Mouse (Mus musculus): ENCODE results near the gene Hspb11. TPM values are rescaled to one million over a fixed set of nuclear protein-coding genes. Genes with fewer than 3 reads are reported as not detected.

The Hspb11 gene
- total and polyA plus RNA-seq, 2 experiments from 2014 or later: 12.2 to 36.4 TPM

DNA sequence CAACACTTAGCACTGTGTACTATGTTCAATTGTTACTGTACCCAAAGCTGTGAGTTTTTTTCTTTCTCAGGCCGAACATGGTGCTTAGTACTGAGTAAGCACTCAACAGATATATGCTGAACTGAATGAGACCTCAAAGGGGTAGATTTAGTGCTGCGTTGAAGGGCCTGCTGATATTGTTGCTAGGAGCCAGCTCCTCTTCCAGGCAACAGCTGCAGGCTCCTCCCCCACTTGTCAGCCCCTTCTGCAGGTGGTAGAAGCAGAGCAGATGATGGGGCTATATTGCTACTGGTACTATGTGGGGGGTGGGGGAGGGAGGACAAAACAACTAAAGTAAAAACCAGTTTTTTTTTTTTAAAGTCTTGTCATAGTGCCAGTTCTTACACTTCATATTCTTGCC lies 3.9 kb upstream of the Hspb11 start:
- H3K4me1 ChIP-seq (ENCODE audit: insufficient read depth, low read length): peaks cover 14% of the 10 kb centered on the region
- WGBS: 28% methylated on average over 2 of the region's 2 CpGs
- H3K36me3 ChIP-seq (ENCODE audit: insufficient read depth, low read length): no peaks in the 10 kb centered on the region
- no peak for TF ChIP-seq CTCF (IDR thresholded peaks at IDR 0.05; ENCODE audit: low read depth)
- H3K4me2 ChIP-seq (ENCODE audit: low read depth, low read length): no peak overlapping the region
- H3K4me3 ChIP-seq (ENCODE audit: low read length): no peak overlapping the region
- no peaks in the 10 kb centered on the region for H3K27me3 ChIP-seq (ENCODE audit: insufficient read depth, low read length)
- ATAC-seq (no peak), DNase-seq (ENCODE audit: low spot score) (no peak)
- no peaks in the 10 kb centered on the region for H3K9me3 ChIP-seq (ENCODE audit: low read length)
- no peak overlapping the region for H3K9ac ChIP-seq (replicated peaks; ENCODE audit: low read length)
- H3K27ac ChIP-seq: no peak overlapping the region; the same call in 1 of the 2 replicates

DNA sequence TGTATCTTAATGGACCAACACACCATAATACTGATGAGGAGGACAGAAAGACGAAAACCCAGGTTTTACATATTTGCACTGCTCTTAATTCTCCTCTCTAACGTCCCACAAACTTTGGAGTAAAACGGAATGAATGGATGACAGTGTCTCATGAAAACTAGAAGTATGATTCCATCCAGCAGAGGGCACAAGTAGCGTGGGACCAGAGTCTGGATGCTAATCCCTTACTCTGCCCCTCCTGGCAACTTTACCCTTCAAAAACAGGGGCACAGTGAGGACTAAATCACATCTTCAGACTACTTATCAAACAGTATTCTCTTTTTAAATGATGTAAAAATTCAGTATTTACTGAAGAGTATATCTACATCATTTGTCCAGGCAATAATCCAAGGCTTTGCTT lies 2.9 kb upstream of the Hspb11 start:
- no peaks in the 10 kb centered on the region for H3K36me3 ChIP-seq (ENCODE audit: insufficient read depth, low read length)
- no peak overlapping the region for H3K4me3 ChIP-seq (ENCODE audit: low read length)
- H3K27ac ChIP-seq: no peak overlapping the region
- peak; percentile 82 for TF ChIP-seq CTCF (IDR thresholded peaks at IDR 0.05; ENCODE audit: low read depth)
- H3K9me3 ChIP-seq (ENCODE audit: low read length): no peaks in the 10 kb centered on the region
- no peak overlapping the region for H3K9ac ChIP-seq (replicated peaks; ENCODE audit: low read length)
- no peak overlapping the region for H3K4me2 ChIP-seq (ENCODE audit: low read depth, low read length)
- peaks cover 16% of the 10 kb centered on the region for H3K4me1 ChIP-seq (ENCODE audit: insufficient read depth, low read length)
- DNase-seq (ENCODE audit: low spot score): peak; percentile 79
- no peak for ATAC-seq
- H3K27me3 ChIP-seq (ENCODE audit: insufficient read depth, low read length): no peaks in the 10 kb centered on the region
- WGBS: 20% methylated on average over 4 of the region's 4 CpGs

DNA sequence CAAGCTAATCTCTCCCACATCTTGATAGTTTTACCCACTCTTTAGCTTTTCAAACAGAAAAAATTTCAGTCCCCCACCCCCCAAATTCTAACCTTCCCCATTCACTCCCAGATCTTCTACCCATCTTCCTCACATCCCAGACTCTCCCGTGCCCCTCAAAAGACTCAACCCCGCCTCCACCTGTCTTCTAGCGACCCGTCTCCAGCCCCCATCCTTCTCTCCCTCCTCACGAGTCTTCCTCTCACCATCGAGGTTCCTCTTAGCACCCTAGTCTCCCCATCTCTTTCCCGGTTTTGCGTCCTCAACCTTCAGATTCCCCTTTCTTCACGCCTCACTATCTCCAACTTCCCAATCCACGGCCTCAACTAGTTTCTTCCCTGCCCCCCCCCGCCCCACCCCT lies 871 bp upstream of the Hspb11 start:
- Histone ChIP-seq H3K36me3 (ENCODE audit: insufficient read depth, low read length) (no peaks in the 10 kb centered on the region), H3K27me3 (ENCODE audit: insufficient read depth, low read length) (no peaks in the 10 kb centered on the region), H3K9me3 (ENCODE audit: low read length) (no peaks in the 10 kb centered on the region), H3K4me3 (ENCODE audit: low read length) (peak overlapping the region; percentile 89), H3K4me2 (ENCODE audit: low read depth, low read length) (peak overlapping the region; percentile 66), H3K27ac (peak overlapping the region; percentile 89; the same call in 1 of the 2 replicates), H3K4me1 (ENCODE audit: insufficient read depth, low read length) (peaks cover 16% of the 10 kb centered on the region), H3K9ac (replicated peaks; ENCODE audit: low read length) (peak overlapping the region; percentile 81)
- ATAC-seq (no peak), DNase-seq (ENCODE audit: low spot score) (no peak)
- no peak for TF ChIP-seq CTCF (IDR thresholded peaks at IDR 0.05; ENCODE audit: low read depth)
- WGBS: under 1% methylated on average over 10 of the region's 11 CpGs

DNA sequence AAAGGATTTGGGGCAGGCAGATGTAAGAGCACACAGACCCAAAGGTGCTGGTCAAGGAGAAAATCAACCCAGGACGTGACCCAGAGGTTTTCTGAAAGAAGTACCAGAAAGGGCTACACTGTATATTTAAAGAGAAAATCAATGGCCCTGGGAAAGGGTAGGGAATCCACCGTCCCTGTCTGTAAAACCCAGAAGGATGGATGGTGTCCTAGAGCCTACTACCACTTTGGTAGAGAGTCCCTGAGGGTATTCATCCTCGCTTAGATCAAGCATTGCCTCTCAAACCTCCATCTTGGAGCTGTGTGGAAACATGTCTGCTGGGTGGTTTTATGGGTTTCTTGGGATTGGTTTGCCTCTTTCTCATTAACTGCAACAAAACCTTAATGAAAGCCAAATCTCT lies 1.0 kb downstream of the Hspb11 start:
- 15% methylated on average over 3 of the region's 3 CpGs for WGBS
- Histone ChIP-seq H3K27ac (peak overlapping the region; percentile 89), H3K27me3 (ENCODE audit: insufficient read depth, low read length) (no peaks in the 10 kb centered on the region), H3K4me2 (ENCODE audit: low read depth, low read length) (peak overlapping the region; percentile 66), H3K4me1 (ENCODE audit: insufficient read depth, low read length) (peaks cover 12% of the 10 kb centered on the region), H3K36me3 (ENCODE audit: insufficient read depth, low read length) (no peaks in the 10 kb centered on the region), H3K9me3 (ENCODE audit: low read length) (no peaks in the 10 kb centered on the region), H3K4me3 (ENCODE audit: low read length) (peak overlapping the region; percentile 89), H3K9ac (replicated peaks; ENCODE audit: low read length) (peak overlapping the region; percentile 81)
- DNase-seq (ENCODE audit: low spot score): peak; percentile 58
- no peak for TF ChIP-seq CTCF (IDR thresholded peaks at IDR 0.05; ENCODE audit: low read depth)
- ATAC-seq: no peak

DNA sequence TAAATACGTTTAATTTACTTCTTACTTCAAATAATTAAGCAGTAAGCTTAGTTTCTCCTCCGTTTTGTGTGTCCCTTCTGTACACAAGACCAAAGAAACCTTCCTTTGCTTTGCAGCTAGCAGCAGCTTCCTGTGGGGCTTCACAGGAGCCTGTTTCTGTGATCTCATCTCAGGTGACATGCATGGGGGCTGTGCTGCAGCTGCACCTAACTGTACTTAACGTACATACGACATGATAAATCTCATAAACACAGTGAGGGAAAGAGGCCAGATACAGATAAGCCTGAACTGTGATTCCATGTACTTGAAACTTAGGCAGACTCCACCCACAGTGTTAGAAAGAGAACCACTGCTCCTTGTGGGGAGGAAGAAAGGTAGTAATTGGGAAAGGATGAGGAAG lies 6.6 kb downstream of the Hspb11 start:
- Histone ChIP-seq H3K9ac (replicated peaks; ENCODE audit: low read length) (no peak overlapping the region), H3K27me3 (ENCODE audit: insufficient read depth, low read length) (no peaks in the 10 kb centered on the region), H3K4me2 (ENCODE audit: low read depth, low read length) (no peak overlapping the region), H3K4me1 (ENCODE audit: insufficient read depth, low read length) (no peaks in the 10 kb centered on the region), H3K27ac (no peak overlapping the region), H3K4me3 (ENCODE audit: low read length) (no peak overlapping the region), H3K36me3 (ENCODE audit: insufficient read depth, low read length) (no peaks in the 10 kb centered on the region), H3K9me3 (ENCODE audit: low read length) (0 out of 2 replicates have a peak, but pooled peaks cover 2% of the 10 kb centered on the region)
- DNase-seq (ENCODE audit: low spot score): no peak
- no peak for TF ChIP-seq CTCF (IDR thresholded peaks at IDR 0.05; ENCODE audit: low read depth)
- no peak for ATAC-seq
- 70% methylated on average over 4 of the region's 4 CpGs for WGBS

DNA sequence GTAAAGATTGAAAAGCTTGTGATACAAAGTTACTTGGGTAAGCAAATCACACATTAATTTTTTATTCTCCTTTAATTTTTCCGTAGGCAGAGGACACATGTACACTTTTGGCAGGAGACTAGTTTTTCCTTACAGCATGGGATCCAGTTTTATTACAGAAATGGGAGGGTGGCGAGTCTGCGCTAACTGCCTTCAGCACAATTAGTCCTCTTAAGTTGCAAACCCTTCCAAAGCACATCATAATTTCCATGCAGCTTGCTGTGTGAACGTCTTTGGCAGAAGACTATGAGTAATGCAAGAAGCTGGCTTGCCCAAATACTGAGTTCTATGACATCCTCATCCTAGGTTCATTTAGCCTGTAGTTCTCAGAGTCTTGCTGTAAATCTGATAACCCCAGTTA lies 20.3 kb downstream of the Hspb11 start:
- Histone ChIP-seq H3K4me2 (ENCODE audit: low read depth, low read length) (no peak overlapping the region), H3K27ac (no peak overlapping the region), H3K9ac (replicated peaks; ENCODE audit: low read length) (no peak overlapping the region), H3K4me1 (ENCODE audit: insufficient read depth, low read length) (no peaks in the 10 kb centered on the region), H3K4me3 (ENCODE audit: low read length) (no peak overlapping the region), H3K27me3 (ENCODE audit: insufficient read depth, low read length) (no peaks in the 10 kb centered on the region), H3K9me3 (ENCODE audit: low read length) (no peaks in the 10 kb centered on the region), H3K36me3 (ENCODE audit: insufficient read depth, low read length) (peaks cover 11% of the 10 kb centered on the region; the same call in 1 of the 2 replicates)
- 81% methylated on average over 4 of the region's 4 CpGs for WGBS
- ATAC-seq (no peak), DNase-seq (ENCODE audit: low spot score) (no peak)
- no peak for TF ChIP-seq CTCF (IDR thresholded peaks at IDR 0.05; ENCODE audit: low read depth)

DNA sequence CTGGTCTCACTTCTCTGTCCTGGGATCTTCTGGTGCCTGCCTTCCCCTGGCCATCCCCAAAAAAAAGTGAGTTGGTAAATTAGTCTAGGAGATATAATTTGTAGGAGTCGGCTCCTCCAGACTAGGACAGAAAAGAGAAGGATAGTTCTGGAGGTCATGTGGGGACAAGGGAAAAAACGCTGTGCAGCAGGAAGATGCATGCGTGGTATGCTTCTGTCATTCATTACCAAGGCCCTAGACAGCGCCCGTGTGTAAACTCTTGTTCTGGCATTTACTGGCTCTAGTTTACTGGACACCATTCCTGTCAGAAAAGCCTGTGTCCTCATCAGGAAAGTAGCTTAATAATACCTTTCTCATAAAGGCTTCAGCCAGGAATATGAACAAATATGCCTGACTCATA lies 21.1 kb downstream of the Hspb11 start:
- no peak for TF ChIP-seq CTCF (IDR thresholded peaks at IDR 0.05; ENCODE audit: low read depth)
- H3K4me2 ChIP-seq (ENCODE audit: low read depth, low read length): no peak overlapping the region
- no peak overlapping the region for H3K27ac ChIP-seq

More for the DNA sequence above, 21.1 kb downstream of the Hspb11 start:
- no peak overlapping the region for H3K4me3 ChIP-seq (ENCODE audit: low read length)
- peaks cover 11% of the 10 kb centered on the region; the same call in 1 of the 2 replicates for H3K36me3 ChIP-seq (ENCODE audit: insufficient read depth, low read length)
- no peaks in the 10 kb centered on the region for H3K27me3 ChIP-seq (ENCODE audit: insufficient read depth, low read length)
- H3K4me1 ChIP-seq (ENCODE audit: insufficient read depth, low read length): no peaks in the 10 kb centered on the region
- WGBS: 83% methylated on average over 5 of the region's 5 CpGs
- DNase-seq (ENCODE audit: low spot score): no peak
- no peak overlapping the region for H3K9ac ChIP-seq (replicated peaks; ENCODE audit: low read length)
- no peak for ATAC-seq
- no peaks in the 10 kb centered on the region for H3K9me3 ChIP-seq (ENCODE audit: low read length)

Measured in hindbrain, postnatal 0 days (tissue).